Mouse (Mus musculus) adrenal gland, postnatal 36 days (tissue): Measurements from ENCODE around the gene Borcs6. TPM values are rescaled to one million over a fixed set of nuclear protein-coding genes. Genes with fewer than 3 reads are reported as not detected.
"Not testable (repeated sequence)": the region's sequence is repeated elsewhere in the genome, so short reads cannot be mapped to it uniquely, and the experiment has no call there.

Experiments used
- DNase-seq, 2 experiments: peaks; one replicate each; pipeline ENCODE4 v3.0.0; 2021; ENCODE audit warnings: mixed read lengths in 1 of 2
- long read RNA-seq, 2 experiments: library from polyadenylated mRNA; stranded (forward); transcript quantifications; one replicate each; pipeline ENCODE4 v2.0.0; 2021; ENCODE audit warnings: borderline sequencing depth in 2 of 2
- total RNA-seq, 2 experiments: library from RNA; stranded (reverse); gene quantifications; 2 replicates each; pipeline ENCODE4 v1.2.3; 2021

Borcs6 gene
- total RNA-seq, result 10 to 100 TPM; 26.4 to 30.4 TPM
- long read RNA-seq, experiment 1, transcript Borcs6-201 (1 exons, 1,862 nt), result major isoform, 50 of 50 reads
- long read RNA-seq, experiment 1, partial matches to known transcripts, result 0 of 50 reads
- long read RNA-seq, experiment 1, other reads (novel, unspliced or antisense), result 0 of 50 reads
- long read RNA-seq, experiment 2, transcript Borcs6-201 (1 exons, 1,862 nt), result major isoform, 17 of 17 reads
- long read RNA-seq, experiment 2, partial matches to known transcripts, result 0 of 17 reads
- long read RNA-seq, experiment 2, other reads (novel, unspliced or antisense), result 0 of 17 reads

- DNase-seq, result peak; percentile 97 to 98
Observed at GRCm38 (mm10) chr11:69059357-69059974, at the start of gene Borcs6. TSS of gene Borcs6 (plus strand) at chr11:69059717.

GRCm38 (mm10) chr11:69010400-69011323 lies 48.9 kb upstream of the Borcs6 start:
- no peak for DNase-seq

GRCm38 (mm10) chr11:69011445-69011844 lies 48.1 kb upstream of the Borcs6 start:
- not testable (repeated sequence) for DNase-seq

DNA sequence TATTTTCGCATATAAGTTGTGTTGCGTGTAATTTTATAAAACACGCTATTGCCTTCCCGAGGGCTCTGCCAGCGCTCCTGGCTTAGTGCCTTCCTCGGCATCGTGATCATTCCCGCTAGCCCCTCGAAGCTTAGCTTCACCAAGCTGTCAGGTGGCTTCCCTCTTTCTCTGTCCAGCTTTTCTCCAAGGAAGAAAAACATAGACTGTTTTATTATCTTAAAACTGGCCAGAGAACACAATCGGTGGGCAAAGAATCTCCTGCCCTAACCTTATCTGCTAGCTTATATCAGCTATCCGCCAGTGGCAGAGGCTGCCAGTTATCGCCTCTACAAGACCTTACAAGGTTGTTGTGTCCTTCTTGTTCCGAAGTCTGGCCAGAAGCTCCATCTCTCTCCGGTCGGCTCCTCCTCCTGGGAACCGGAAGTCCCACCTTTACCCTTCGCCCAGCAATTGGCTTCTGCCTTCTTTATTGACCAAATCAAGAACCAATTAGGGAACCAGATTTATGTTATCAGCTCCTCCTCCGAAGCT lies 47.4 kb upstream of the Borcs6 start:
- peak; percentile 90 to 91 for DNase-seq

- peak; percentile 93 for DNase-seq
Observed at GRCm38 (mm10) chr11:69015644-69016441, 43.7 kb upstream of the Borcs6 start, which contains the start of gene Ctc1. TSS of gene Ctc1 (plus strand) at chr11:69015911.

- DNase-seq, result no peak
Observed at GRCm38 (mm10) chr11:69016755-69017154, 42.8 kb upstream of the Borcs6 start.

GRCm38 (mm10) chr11:69020691-69021090 lies 38.8 kb upstream of the Borcs6 start:
- DNase-seq, result no peak

DNA sequence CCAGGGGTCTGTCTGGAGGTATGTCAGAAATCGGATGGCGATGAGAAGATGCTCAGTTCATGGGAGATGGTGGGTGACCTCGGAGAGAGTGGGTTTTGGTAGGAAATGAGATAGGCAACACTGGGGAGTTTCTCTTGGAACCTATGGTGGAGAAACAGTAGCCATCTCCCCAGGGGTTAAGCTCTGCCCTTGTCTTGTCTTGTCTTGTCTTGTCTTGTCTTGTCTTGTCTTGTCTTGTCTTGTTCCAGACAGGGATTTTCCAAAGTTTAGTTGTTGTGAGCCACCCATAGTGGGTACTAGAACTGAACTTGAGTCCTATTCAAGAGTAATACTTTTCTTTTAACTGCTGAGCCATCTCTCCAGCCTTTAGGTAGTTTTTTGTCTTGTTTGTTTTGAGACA lies 33.0 kb upstream of the Borcs6 start:
- DNase-seq, result no peak

DNA sequence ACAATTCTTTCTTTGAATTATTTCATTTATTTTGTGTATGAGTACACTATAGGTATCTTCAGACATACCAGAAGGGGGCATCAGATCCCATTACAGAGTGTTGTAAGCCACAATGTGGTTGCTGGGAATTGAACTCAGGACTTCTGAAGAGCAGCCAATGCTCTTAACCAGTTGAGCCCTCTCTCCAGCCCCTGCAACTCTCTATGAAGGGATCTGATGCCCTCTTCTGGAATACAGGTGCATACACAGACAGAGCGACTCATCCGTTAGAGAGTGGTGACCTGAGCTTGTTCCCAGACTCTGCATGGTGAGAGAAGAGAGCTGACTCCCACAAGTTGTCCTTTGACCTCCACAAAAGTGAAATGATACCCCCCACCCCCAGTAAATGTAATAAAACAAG lies 30.7 kb upstream of the Borcs6 start:
- DNase-seq, result no peak

GRCm38 (mm10) chr11:69033552-69033951 lies 26.0 kb upstream of the Borcs6 start:
- no peak for DNase-seq

DNA sequence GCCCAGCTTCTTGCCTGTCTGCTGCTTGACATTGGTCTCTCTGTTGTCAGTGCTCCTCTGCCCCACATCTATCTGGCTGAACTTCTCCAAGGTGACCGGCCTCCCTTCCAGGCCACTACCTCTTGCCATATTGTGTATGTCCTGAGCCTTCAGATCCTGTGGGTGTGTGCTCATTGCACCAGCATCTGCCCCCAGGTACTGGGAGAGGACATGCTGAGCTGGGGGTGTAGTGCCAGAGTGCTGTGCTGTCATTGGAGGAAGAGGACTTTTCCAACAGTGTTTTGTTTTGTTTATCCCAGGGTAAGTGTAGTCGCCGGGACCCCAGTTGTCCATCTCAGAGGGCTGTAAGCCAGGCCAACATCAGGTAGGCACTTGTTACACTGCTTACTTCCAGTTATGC lies 24.9 kb upstream of the Borcs6 start:
- DNase-seq, result no peak

GRCm38 (mm10) chr11:69035411-69035810 lies 24.1 kb upstream of the Borcs6 start:
- DNase-seq, result no peak

DNA sequence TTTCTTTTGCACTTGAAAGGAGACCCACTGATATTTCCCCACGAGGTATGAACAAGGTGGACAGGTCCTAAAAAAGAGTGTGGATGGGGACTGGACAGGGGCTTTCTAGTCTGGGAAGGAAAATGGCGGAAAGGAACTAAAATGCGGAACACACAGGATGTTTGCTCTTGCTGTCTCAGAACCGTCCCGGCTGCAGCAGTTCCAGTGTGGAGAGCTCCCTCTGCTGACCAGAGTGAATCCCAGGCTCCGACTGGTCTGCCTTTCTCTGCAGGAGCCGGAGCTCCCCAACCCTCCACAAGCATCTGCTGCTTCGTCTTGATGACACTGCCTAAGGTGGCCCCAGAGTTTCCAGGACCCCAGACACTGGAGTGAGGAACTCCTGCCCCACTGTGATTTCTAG lies 23.7 kb upstream of the Borcs6 start:
- DNase-seq, result peak; percentile 89 to 92

- DNase-seq, result peak; percentile 87
Observed at GRCm38 (mm10) chr11:69036486-69037230, 22.9 kb upstream of the Borcs6 start.

- peak; percentile 83 to 87 for DNase-seq
Observed at GRCm38 (mm10) chr11:69037231-69038061, 22.1 kb upstream of the Borcs6 start.

GRCm38 (mm10) chr11:69038173-69038572 lies 21.3 kb upstream of the Borcs6 start:
- no peak for DNase-seq

DNA sequence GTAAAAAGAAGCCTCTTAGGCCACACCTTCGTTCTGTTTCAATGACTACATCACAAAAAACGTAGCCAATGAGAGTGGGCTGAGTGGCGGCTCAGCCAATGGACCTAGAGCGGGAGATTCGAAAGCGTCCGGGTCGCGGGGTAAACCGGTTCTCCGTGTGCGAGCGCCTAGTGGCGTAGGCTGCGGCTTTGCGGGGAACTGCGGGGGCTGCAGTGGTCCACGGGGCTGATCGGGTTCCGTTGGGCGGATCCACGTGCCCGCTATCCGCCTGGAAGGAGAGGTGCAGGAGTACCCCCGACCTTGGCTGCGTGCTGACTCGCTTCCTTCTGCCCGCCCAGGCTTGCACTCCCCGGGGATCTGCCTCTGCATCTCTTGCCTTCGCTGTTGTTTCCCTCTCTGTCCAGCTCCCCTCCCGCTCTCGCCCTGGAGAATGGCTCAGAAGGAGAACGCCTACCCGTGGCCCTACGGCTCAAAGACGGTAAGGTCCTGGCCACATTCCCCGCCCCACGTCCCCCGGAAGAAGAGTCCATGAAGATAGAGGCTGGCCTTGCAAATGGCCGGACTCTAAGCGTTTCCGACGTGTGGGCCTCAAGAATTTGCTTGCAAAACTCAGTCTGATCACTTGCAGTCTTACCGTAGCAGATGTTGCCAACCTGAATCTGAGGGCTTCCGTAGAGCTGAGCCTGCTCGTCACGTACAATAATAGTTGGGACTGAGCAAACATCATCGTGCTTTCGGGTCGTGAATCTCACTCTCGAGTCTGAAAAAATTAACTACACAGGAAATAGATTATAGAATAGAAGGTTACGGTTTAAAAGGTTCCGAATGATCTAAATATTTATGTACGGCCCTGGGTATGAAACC lies 13.8 kb upstream of the Borcs6 start, which contains the start of gene Aurkb:
Gene Aurkb, plus strand, starts transcription at position 117 of the 864 bp plus-strand sequence.
- DNase-seq, result peak; percentile 87 to 90

GRCm38 (mm10) chr11:69046395-69046774 lies 13.1 kb upstream of the Borcs6 start:
- DNase-seq, result no peak

DNA sequence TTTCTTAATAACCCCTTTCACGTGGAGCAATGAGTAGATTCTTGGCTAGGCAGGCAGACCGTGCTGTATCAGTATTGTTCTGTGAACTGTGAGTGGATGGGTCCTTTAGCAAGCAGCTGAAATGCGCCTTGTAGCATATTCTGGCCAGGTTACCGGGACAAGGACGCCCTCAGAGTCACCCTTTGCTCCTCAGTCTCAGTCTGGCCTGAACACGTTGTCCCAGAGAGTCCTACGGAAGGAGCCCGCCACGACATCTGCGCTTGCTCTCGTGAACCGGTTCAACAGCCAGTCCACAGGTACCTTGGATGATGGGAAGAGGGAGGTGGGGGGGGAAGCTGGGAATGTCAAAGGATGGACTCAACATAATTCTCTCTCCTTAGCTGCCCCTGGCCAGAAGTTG lies 11.9 kb upstream of the Borcs6 start:
- DNase-seq, result no peak
